Mouse (Mus musculus) kidney, postnatal 0 days (tissue): ENCODE measurements around the gene Selenoi. TPM values are rescaled to one million over a fixed set of nuclear protein-coding genes. Genes with fewer than 3 reads are reported as not detected.
A peak's percentile ranks its signal among the peaks of the same experiment; 100 is the strongest.

Source experiments
- ATAC-seq: fragments of 200-750 bp; cut with Nextera tagmentation; replicated peaks from 2 replicates; pipeline ENCODE4 v1.8.0; 2017; ENCODE audit warnings: low read depth, moderate number of reproducible peaks, moderate TSS enrichment, moderate library complexity; ENCODE audit not compliant: low FRiP score
- DNase-seq: peaks from one replicate; pipeline ENCODE4 v3.0.0-alpha.2; 2016; ENCODE audit warnings: low spot score
- H3K27ac ChIP-seq: fragments of 300-500 bp; sonication (generic); 2 replicates; pipeline ENCODE4 v1.5.1; 2014; ENCODE audit warnings: mild to moderate bottlenecking
- H3K27me3 ChIP-seq: fragments of 300-500 bp; sonication (generic); 2 replicates; pipeline ENCODE4 v1.6.1; 2014; ENCODE audit warnings: low read length, mixed read lengths; ENCODE audit not compliant: insufficient read depth
- H3K36me3 ChIP-seq: fragments of 300-500 bp; sonication (generic); 2 replicates; pipeline ENCODE4 v1.6.1; 2014; ENCODE audit warnings: low read length, mixed read lengths; ENCODE audit not compliant: insufficient read depth
- H3K4me1 ChIP-seq: fragments of 300-500 bp; sonication (generic); replicated peaks from 2 replicates; pipeline ENCODE4 v1.6.1; 2014; ENCODE audit warnings: antibody characterized with exemption, low read length, mixed read lengths; ENCODE audit not compliant: insufficient read depth
- H3K4me2 ChIP-seq: fragments of 300-500 bp; sonication (generic); 2 replicates; pipeline ENCODE4 v1.6.1; 2014; ENCODE audit warnings: mild to moderate bottlenecking, low read length, moderate library complexity, mixed read lengths
- H3K4me3 ChIP-seq: fragments of 300-500 bp; sonication (generic); replicated peaks from 2 replicates; pipeline ENCODE4 v1.5.1; 2014; ENCODE audit warnings: low read depth, low read length
- H3K9ac ChIP-seq: fragments of 300-500 bp; sonication (generic); 2 replicates; pipeline ENCODE4 v1.6.1; 2014; ENCODE audit warnings: low read depth, low read length
- H3K9me3 ChIP-seq: fragments of 300-500 bp; sonication (generic); replicated peaks from 2 replicates; pipeline ENCODE4 v1.6.1; 2016; ENCODE audit warnings: low read length, inconsistent platforms, mixed read lengths
- CTCF ChIP-seq: IDR thresholded peaks from 2 replicates; pipeline ENCODE4 v1.5.1; 2016; ENCODE audit warnings: antibody characterized with exemption, low read depth, mild to moderate bottlenecking, moderate library complexity
- WGBS: fragments of 180-500 bp; shearing (Covaris S2); extraction: QIAGEN DNeasy Blood & Tissue Kit; methylation state at CpG from one replicate; pipeline ENCODE4 v1.1.7; 2014; 5-methylcytosine and 5-hydroxymethylcytosine counted together
- polyA plus RNA-seq: library from polyadenylated mRNA; unstranded; fragments of >200 nt; fragmentation: Nextera tagmentation; extraction: Ambion mirVana; gene quantifications from 2 replicates; pipeline ENCODE4 v1.2.1, GENCODE M21; 2015

Gene Selenoi
- polyA plus RNA-seq, 1 experiment from 2014 or later, result 9.7 TPM

DNA sequence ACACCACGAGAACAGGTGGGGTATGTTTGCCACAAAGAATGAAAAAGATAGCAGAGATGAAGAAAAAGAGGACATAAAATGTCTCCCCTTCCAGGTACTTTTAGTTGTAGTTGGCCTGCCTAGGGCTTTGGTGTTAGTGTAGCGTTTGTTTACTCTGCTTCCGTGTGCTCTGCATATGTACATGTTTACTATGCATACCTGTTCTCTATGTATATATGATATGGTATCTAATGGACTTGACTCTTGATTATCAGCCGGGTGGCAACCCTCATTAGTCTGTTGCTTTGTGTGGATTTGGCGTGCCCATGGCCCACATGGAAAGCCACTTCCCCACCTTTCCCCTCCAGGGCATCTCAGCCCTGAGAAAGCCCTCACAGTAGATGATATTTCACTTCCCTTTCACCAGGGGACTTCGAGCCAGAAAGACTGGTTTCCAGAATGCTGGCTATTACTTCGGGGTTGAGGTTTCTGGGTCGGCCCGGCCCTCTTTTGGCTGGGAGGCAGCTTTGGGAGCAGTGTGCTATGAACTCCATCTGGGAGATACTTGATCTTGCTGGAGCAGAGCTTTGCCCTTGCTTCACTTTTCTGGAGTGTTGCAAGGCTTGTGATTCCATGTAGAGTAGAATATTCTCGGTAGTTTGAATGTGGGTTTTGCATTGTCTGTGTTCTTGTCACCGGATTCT, 39.4 kb downstream of the Selenoi start:
- Histone ChIP-seq H3K4me2 (no peak overlapping the region), H3K9me3 (no peaks in the 10 kb centered on the region), H3K4me3 (no peak overlapping the region), H3K36me3 (peaks cover 3% of the 10 kb centered on the region; the same call in 1 of the 2 replicates), H3K27ac (no peak overlapping the region), H3K9ac (no peak overlapping the region), H3K27me3 (no peaks in the 10 kb centered on the region), H3K4me1 (no peaks in the 10 kb centered on the region)
- ATAC-seq (no peak), DNase-seq (no peak)
- no peak for TF ChIP-seq CTCF
- WGBS, result 80% methylated on average over 11 of the region's 11 CpGs

DNA sequence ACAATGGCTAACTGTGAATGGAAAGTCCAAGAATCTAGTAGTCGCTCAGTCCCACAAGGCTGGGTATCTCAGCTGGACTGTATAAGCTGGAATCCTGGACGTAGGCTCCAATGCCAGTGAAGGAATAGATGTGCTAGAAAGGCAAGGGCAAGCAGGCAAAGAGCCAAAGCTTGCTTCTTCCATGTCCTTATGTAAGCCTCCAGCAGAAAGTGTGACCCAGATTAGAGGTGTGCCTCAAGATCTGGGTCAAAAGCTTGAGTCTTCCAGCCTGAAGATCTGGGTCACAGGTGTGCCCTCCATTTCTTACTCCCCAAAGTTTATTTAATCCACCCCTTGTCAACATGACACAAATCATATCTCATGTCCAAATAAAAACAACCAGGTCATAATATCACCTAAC, 44.0 kb downstream of the Selenoi start:
- no peaks in the 10 kb centered on the region for H3K27me3 ChIP-seq
- no peak for TF ChIP-seq CTCF
- H3K9ac ChIP-seq, result no peak overlapping the region
- H3K9me3 ChIP-seq, result no peaks in the 10 kb centered on the region
- DNase-seq, result no peak
- H3K4me1 ChIP-seq, result 0 out of 2 replicates have a peak, but pooled peaks cover 2% of the 10 kb centered on the region
- no peak overlapping the region for H3K4me3 ChIP-seq
- H3K27ac ChIP-seq, result no peak overlapping the region
- 90% methylated on average over 2 of the region's 2 CpGs for WGBS
- no peaks in the 10 kb centered on the region for H3K36me3 ChIP-seq
- ATAC-seq, result no peak
- no peak overlapping the region for H3K4me2 ChIP-seq

DNA sequence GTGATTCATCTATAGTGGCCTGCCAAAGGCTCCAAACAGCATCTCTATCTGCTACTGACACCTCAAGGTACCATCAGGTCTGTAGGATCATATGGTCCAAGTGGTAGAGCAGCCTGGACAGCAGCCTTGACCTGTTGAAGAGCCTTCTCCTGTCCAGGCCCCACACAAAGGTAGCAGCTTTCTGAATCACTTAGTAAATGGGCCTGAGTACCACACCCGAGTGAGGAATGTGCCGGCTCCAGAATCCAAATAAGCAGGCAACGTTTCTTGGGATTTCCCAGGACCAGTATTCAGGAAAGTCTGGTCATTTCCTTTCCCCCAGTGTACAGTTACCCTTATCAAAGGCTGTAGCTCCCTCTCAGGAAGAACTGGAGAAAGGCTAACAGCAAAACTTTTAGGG, 46.6 kb downstream of the Selenoi start:
- no peak for ATAC-seq
- H3K4me2 ChIP-seq, result no peak overlapping the region
- H3K9me3 ChIP-seq, result no peaks in the 10 kb centered on the region
- no peaks in the 10 kb centered on the region for H3K27me3 ChIP-seq
- DNase-seq, result no peak
- H3K9ac ChIP-seq, result no peak overlapping the region
- no peaks in the 10 kb centered on the region for H3K36me3 ChIP-seq
- 70% methylated on average over 3 of the region's 3 CpGs for WGBS
- H3K4me1 ChIP-seq, result 0 out of 2 replicates have a peak, but pooled peaks cover 3% of the 10 kb centered on the region
- H3K27ac ChIP-seq, result no peak overlapping the region
- no peak overlapping the region for H3K4me3 ChIP-seq
- no peak for TF ChIP-seq CTCF

DNA sequence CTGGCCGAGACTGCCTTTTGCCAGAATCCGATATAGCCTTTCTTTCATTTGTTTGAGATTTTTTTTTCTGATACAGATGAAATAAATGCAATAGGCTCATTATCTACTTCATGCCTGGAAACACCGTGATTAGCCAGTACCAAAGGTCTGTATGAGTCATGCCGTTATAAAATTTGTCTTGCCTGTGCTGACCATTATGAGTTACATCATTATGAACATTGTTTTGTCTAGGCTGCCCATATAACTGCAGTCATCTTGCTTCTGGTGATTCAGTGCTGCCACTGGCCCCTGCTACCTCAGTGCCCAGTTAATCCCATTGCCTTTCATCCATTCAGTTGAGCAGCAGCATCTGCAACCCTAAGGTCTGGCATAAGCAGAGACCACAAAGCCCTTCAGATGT, 47.1 kb downstream of the Selenoi start:
- no peak overlapping the region for H3K27ac ChIP-seq
- WGBS, result 80% methylated on average over 4 of the region's 4 CpGs
- no peak for TF ChIP-seq CTCF
- no peaks in the 10 kb centered on the region for H3K9me3 ChIP-seq
- DNase-seq (no peak), ATAC-seq (no peak)
- 0 out of 2 replicates have a peak, but pooled peaks cover 3% of the 10 kb centered on the region for H3K4me1 ChIP-seq
- no peak overlapping the region for H3K4me3 ChIP-seq
- H3K36me3 ChIP-seq, result no peaks in the 10 kb centered on the region
- H3K4me2 ChIP-seq, result no peak overlapping the region
- no peak overlapping the region for H3K9ac ChIP-seq
- no peaks in the 10 kb centered on the region for H3K27me3 ChIP-seq

DNA sequence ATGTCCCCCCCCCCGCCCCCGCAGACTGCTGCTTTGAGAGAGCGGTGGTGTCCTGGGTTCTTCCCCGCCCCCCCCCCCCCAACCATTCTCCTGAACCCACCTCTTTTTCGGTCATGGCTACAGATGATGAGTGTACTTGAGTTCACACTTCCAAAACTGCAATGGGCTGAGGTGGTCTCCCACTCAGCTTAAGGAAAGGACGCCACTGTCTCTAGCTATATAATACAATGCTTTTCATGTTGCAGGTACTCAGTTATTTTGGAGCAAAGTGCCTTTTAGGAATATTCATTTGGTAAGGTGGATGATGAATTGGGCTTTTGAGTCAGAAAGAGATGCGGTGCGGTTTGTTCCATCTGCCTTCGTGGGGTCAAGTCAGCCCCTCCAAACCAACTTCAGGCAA, 48.5 kb downstream of the Selenoi start:
- Histone ChIP-seq H3K36me3 (no peaks in the 10 kb centered on the region), H3K9ac (no peak overlapping the region), H3K4me1 (0 out of 2 replicates have a peak, but pooled peaks cover 3% of the 10 kb centered on the region), H3K27ac (no peak overlapping the region), H3K4me3 (no peak overlapping the region), H3K9me3 (no peaks in the 10 kb centered on the region), H3K27me3 (no peaks in the 10 kb centered on the region), H3K4me2 (peak overlapping the region; percentile 63)
- no peak for ATAC-seq
- DNase-seq, result no peak
- TF ChIP-seq CTCF, result no peak
- 30% methylated on average over 9 of the region's 9 CpGs for WGBS

DNA sequence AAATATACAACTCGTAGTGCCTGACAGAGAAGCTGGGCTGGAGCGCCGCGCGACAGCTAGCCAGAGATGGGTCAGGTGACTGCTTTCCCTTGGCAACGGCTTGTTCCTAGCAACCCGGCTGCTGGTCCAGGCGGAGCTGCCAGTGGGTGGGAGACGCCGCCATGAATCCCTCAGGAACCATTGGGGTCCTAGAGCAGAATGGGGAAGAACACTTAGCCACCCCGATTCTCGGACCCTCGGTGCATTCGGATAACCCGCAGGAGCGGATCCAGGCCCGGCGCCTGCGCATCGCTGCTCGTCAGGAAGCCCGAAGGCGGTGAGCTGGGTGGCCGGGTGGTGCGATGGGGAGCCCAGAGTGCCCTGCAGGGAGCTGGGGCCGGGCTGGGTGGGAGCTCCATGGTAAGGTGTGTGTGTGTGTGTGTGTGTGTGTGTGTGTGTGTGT, 48.9 kb downstream of the Selenoi start, which contains the start of gene Drc1:
TSS of gene Drc1 (plus strand) at position 98 of the 442 bp plus-strand sequence.
- TF ChIP-seq CTCF, result no peak
- Histone ChIP-seq H3K27me3 (no peaks in the 10 kb centered on the region), H3K27ac (no peak within 1 kb of the TSS), H3K36me3 (no peaks in the 10 kb centered on the region), H3K4me2 (peak within 1 kb of the TSS; percentile 63), H3K4me1 (0 out of 2 replicates have a peak, but pooled peaks cover 3% of the 10 kb centered on the region), H3K4me3 (peak within 1 kb of the TSS; percentile 27), H3K9ac (0 out of 2 replicates have a peak within 1 kb of the TSS, but pooled peaks have one; percentile 35), H3K9me3 (no peaks in the 10 kb centered on the region)
- peak; percentile 66; the same call in 1 of the 2 replicates for ATAC-seq
- 3% methylated on average over 26 of the region's 26 CpGs for WGBS
- DNase-seq, result peak; percentile 70
